Mouse (Mus musculus) embryonic facial prominence, embryonic 13.5 days (tissue): ENCODE measurements around the gene Pde6g. TPM values are rescaled to one million over a fixed set of nuclear protein-coding genes. Genes with fewer than 3 reads are reported as not detected.
A peak's percentile ranks its signal among the peaks of the same experiment; 100 is the strongest.
"Not testable (repeated sequence)": the region's sequence is repeated elsewhere in the genome, so short reads cannot be mapped to it uniquely, and the experiment has no call there.

Source experiments
- ATAC-seq: fragments of 200-750 bp; cut with Nextera tagmentation; 2 replicates; pipeline ENCODE4 v1.8.0; 2017; ENCODE audit warnings: low read depth; ENCODE audit not compliant: insufficient number of reproducible peaks, insufficient read depth, low FRiP score, low TSS enrichment
- H3K27ac ChIP-seq: fragments of 300-500 bp; sonication (generic); 2 replicates; pipeline ENCODE4 v1.5.1; 2015; ENCODE audit warnings: moderate library complexity, mild to moderate bottlenecking, inconsistent platforms
- H3K27me3 ChIP-seq: fragments of 300-500 bp; sonication (generic); 2 replicates; pipeline ENCODE4 v1.6.1; 2015; ENCODE audit warnings: mild to moderate bottlenecking, inconsistent platforms
- H3K36me3 ChIP-seq: fragments of 300-500 bp; sonication (generic); 2 replicates; pipeline ENCODE4 v1.6.1; 2015; ENCODE audit warnings: mild to moderate bottlenecking, inconsistent platforms
- H3K4me1 ChIP-seq: fragments of 300-500 bp; sonication (generic); 2 replicates; pipeline ENCODE4 v1.6.1; 2015; ENCODE audit warnings: inconsistent platforms
- H3K4me2 ChIP-seq: fragments of 300-500 bp; sonication (generic); 2 replicates; pipeline ENCODE4 v1.6.1; 2015; ENCODE audit warnings: moderate library complexity, mild to moderate bottlenecking, inconsistent platforms
- H3K4me3 ChIP-seq: fragments of 300-500 bp; sonication (generic); 2 replicates; pipeline ENCODE4 v1.5.1; 2015; ENCODE audit warnings: mild to moderate bottlenecking, inconsistent platforms
- H3K9ac ChIP-seq: fragments of 300-500 bp; sonication (generic); 2 replicates; pipeline ENCODE4 v1.6.1; 2015; ENCODE audit warnings: mild to moderate bottlenecking, inconsistent platforms
- H3K9me3 ChIP-seq: fragments of 300-500 bp; sonication (generic); 2 replicates; pipeline ENCODE4 v1.6.1; 2016; ENCODE audit warnings: inconsistent platforms
- WGBS: fragments of 180-500 bp; shearing (Covaris S2); methylation state at CpG from one replicate; pipeline ENCODE4 v1.1.7; 2015; ENCODE audit warnings: mixed read lengths; 5-methylcytosine and 5-hydroxymethylcytosine counted together
- polyA plus RNA-seq: library from polyadenylated mRNA; unstranded; fragments of >200 nt; fragmentation: Nextera tagmentation; extraction: Ambion mirVana; gene quantifications from 2 replicates; pipeline ENCODE4 v1.2.1, GENCODE M21; 2015

The Pde6g gene
- polyA plus RNA-seq, 1 experiment from 2014 or later = not detected

DNA sequence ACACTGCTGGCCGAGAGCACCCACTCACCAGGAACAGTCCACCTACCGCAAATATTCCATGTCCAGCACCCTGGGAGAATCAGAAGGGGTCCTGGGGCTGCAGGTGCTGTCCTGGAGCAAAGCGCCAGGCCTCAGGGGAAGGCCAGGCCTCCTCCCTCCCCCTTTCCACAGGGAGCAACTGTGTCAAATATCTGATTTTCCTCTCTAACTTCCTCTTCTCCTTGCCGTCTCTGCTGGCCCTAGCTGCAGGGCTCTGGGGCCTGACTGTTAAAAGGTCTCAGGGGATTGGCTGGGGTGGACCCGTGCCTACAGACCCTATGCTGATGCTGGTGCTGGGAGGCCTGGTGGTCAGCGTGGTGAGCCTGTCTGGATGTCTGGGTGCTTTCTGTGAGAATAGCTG lies 9.2 kb downstream of the Pde6g start:
- no peak for ATAC-seq
- Histone ChIP-seq H3K36me3 (no peaks in the 10 kb centered on the region), H3K4me2 (no peak overlapping the region), H3K4me1 (no peaks in the 10 kb centered on the region), H3K9ac (0 out of 2 replicates have a peak overlapping the region, but pooled peaks have one; percentile 22), H3K27ac (no peak overlapping the region), H3K9me3 (no peaks in the 10 kb centered on the region), H3K27me3 (no peaks in the 10 kb centered on the region), H3K4me3 (no peak overlapping the region)
- 59% methylated on average over 6 of the region's 6 CpGs for WGBS

DNA sequence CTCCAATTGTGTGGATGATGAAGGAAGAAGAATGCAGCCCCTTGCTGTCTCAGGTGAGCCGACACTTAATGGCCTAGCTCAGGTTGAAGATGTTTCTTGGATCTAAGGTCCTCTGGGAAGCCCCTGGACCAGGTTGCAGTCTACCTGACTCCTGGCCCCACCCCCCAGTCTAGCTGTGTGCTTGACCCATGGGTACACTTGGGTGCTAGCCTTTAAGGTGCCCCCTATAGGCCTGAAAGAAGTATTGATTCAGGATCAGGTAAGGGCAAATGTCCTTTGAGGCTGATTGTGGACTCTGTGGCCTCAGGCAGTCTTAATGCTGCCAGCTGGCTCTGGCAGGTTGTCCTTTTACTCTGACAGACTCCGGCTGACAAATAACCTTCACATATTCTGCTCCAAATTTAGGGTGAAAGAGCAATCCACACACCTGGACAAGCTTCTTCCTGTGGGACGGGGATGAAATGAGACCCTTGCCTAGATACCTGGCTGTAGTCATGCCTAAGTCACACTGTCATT lies 10.5 kb downstream of the Pde6g start:
- no peaks in the 10 kb centered on the region for H3K36me3 ChIP-seq
- no peaks in the 10 kb centered on the region for H3K27me3 ChIP-seq
- no peak for ATAC-seq
- H3K4me3 ChIP-seq = no peak overlapping the region
- no peak overlapping the region for H3K27ac ChIP-seq
- H3K4me1 ChIP-seq = no peaks in the 10 kb centered on the region
- H3K9me3 ChIP-seq = no peaks in the 10 kb centered on the region
- no peak overlapping the region for H3K4me2 ChIP-seq
- no peak overlapping the region for H3K9ac ChIP-seq
- 78% methylated on average over 3 of the region's 3 CpGs for WGBS

DNA sequence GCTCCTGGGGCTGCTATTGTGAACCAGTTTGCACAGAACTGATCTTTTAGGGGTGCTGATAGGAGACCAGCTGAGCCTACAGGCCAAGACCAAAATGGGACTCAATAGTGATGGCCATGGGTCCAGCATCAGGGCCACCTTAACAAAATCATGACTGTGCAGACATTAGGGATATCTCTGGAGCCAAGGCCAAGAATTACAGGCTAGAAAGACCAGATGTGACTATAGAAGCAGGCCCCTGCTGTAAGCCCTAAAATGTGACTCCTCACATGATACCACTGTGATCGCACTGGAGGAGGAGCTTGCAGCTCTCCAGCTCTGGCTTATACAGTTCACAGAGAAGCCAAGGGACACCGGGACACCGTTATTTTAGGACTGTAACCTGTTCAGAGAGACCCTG lies 11.0 kb downstream of the Pde6g start, which contains the start of gene Tspan10:
TSS of gene Tspan10 (plus strand) at position 301 of the 400 bp plus-strand sequence.
- Histone ChIP-seq H3K9ac (no peak within 1 kb of the TSS), H3K4me1 (no peaks in the 10 kb centered on the region), H3K4me3 (no peak within 1 kb of the TSS), H3K36me3 (no peaks in the 10 kb centered on the region), H3K27me3 (no peaks in the 10 kb centered on the region), H3K4me2 (no peak within 1 kb of the TSS), H3K27ac (no peak within 1 kb of the TSS), H3K9me3 (no peaks in the 10 kb centered on the region)
- no peak for ATAC-seq
- 89% methylated on average over 3 of the region's 3 CpGs for WGBS

DNA sequence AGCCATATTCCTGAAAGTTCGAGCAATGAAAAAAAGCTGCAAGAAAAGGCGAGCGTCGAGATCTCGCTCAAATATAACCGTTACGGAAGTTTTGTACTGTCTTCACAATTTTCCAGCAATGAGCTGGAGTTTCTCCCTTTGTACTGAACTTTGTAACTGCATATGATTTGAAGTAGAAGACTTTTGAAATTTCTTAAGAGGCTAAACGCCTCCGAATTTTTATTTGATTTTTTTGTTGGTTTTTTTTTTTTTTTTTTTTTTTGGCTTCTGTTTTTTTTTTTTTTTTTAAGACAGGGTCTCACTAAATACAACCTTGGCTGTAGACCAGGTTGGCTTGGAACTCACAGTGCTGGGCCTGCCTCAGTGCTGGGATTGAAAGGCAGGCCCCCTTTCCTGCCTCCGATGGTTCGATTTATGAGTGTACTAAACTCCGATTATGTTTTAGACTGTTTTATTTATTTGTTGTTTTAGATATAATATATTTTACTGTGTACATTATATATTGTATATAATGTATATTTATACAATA lies 15.4 kb downstream of the Pde6g start:
- Histone ChIP-seq H3K4me1 (peaks cover 12% of the 10 kb centered on the region), H3K9me3 (no peaks in the 10 kb centered on the region), H3K27me3 (no peaks in the 10 kb centered on the region), H3K27ac (peak overlapping the region; percentile 81), H3K4me3 (peak overlapping the region; percentile 99), H3K9ac (peak overlapping the region; percentile 98), H3K36me3 (peaks cover 22% of the 10 kb centered on the region), H3K4me2 (peak overlapping the region; percentile 89)
- 27% methylated on average over 12 of the region's 12 CpGs for WGBS
- ATAC-seq = no peak

DNA sequence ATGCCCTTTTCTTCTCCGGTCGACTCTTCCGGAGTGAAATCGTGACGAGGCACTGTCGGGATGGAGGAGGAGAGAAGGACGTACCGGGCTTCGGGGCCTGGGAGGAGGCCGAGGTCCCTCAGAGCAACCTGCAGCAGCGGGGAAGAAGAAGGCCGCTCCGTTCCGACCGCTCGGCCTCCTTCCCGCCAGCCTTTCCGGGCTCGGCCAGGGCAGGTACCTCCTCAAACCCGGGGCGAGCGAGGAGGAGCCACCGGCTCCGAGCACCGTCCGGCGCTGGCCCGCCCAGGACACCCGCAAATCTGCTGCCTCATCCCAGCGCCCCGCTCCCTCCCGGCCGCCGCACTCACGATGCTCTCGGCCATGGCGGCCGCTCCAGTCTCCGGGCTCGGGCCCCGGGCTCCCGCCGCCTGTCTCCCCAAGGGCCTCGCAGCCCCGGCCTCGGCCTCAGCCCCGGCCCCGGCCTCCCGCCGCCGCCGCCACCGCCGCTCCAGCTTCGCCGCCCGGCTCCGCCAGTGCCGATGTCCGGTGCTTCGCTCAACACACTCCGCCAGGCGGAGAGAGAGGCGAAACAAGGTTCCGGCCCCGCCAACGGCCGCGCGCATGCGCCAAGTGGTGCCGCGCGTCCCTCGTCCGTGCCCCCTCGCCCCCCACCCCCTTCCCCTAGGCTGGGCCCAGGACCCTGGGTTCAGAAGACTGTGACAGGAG lies 16.0 kb downstream of the Pde6g start, which contains the start of gene Nploc4:
TSS of gene Nploc4 (minus strand) at position 557 of the 705 bp plus-strand sequence.
- Histone ChIP-seq H3K27me3 (no peaks in the 10 kb centered on the region), H3K9me3 (no peaks in the 10 kb centered on the region), H3K4me3 (peak within 1 kb of the TSS; percentile 99), H3K27ac (peak within 1 kb of the TSS; percentile 81), H3K36me3 (peaks cover 28% of the 10 kb centered on the region), H3K4me2 (peak within 1 kb of the TSS; percentile 89), H3K4me1 (peaks cover 12% of the 10 kb centered on the region), H3K9ac (peak within 1 kb of the TSS; percentile 98)
- ATAC-seq = peak; percentile 84
- WGBS = under 1% methylated on average over 77 of the region's 77 CpGs

DNA sequence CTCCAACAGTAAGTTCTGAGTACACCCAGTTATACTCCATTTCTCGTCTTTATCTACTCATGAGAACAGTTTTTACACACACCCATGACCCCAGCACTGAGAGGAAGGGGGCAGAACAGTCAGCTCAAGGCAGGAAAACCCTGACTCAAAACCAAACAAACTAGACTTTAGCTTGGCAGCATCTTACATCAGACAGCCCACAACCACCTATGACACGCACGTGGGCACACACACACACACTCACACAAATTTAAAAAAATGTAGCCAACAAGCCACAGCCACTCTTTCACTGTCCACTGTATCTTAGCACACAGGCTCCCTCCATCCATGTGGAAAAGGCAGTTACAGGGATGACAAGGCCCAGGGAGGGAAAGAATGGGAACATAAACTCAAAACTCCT lies 26.6 kb downstream of the Pde6g start:
- 93% methylated on average over 3 of the region's 3 CpGs for WGBS

DNA sequence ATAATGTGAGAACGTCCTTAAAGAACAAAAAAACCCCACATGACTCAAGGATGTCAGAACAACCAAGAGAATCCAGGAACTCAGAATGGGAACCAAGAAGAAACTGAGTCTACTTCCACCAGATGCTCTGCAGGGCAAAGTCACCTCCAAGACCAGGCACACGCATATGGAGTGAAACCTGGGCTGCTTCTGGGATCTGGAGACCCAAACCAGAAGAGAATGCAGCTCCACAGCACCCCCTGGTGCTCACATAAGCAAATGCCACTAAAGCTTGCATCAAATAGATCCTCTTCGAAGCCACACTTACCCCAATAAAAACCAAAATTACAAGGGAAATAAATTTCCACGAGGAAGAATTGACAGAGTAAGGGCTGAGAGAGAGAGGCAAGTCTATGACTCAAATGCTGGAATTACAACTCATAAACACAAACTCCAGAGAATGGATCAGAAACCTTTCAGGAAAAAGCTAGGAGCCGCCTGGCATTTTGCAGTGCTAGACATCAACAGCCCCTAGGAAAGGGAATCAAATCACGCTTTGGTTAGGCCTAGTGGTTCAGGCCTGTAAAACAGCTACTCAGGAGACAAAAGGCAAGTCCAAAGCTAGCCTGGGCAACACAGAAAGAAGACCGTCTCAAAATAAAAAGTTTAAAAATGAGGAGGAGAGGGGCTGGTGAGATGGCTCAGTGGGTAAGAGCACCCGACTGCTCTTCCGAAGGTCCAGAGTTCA lies 29.6 kb downstream of the Pde6g start:
- Histone ChIP-seq H3K27me3 (no peaks in the 10 kb centered on the region), H3K9ac (no peak overlapping the region), H3K4me1 (no peaks in the 10 kb centered on the region), H3K4me2 (no peak overlapping the region), H3K27ac (no peak overlapping the region), H3K9me3 (no peaks in the 10 kb centered on the region), H3K36me3 (peaks cover 86% of the 10 kb centered on the region), H3K4me3 (no peak overlapping the region)
- ATAC-seq = no peak
- WGBS = 69% methylated on average over 9 of the region's 9 CpGs

More for the DNA sequence above, 26.6 kb downstream of the Pde6g start:
- Histone ChIP-seq H3K27me3 (no peaks in the 10 kb centered on the region), H3K36me3 (peaks cover 77% of the 10 kb centered on the region), H3K4me2 (no peak overlapping the region), H3K9ac (no peak overlapping the region), H3K4me1 (no peaks in the 10 kb centered on the region), H3K4me3 (no peak overlapping the region), H3K9me3 (no peaks in the 10 kb centered on the region), H3K27ac (no peak overlapping the region)
- no peak for ATAC-seq

DNA sequence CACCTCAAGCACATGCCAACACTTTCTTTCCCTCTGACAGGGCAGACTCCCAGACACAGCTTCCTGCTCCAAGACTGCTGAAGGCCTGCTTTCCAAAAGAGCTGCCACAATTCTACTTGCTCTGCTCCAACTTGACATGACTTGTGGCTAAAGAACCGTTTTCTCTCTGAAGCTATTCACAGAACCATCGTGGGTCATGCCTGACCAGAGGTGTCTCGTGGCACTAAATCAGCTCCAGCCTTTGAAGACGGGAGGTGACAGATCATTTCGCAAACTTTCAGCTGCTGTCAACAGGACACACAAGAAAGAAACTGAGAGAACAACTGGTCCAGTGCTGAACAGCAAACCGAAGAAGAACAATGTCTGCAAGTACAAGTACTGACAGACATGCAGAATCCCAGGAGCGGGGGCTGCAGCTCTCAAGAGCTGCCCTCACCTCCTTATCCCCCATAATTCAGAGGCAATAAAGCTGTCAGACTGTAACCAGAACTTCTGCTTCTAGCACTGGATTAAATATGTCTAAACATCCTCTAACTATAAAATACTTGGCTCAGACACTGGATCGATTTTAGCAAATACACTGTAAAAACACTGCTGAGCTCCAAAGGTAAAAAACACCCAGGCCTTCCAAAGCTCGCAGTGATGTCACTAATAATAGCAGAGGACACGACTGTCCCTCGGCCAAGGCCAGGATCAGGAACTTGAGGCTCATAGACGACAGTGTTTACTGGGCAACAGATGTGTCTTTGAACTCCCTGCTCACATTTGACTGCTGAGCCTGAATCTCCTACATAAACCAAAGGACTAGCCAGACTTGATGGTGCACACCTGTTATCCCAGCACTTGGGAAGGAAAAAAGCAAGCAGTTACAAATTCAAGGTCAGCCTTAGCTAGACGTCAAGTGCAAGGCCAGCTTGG lies 30.4 kb downstream of the Pde6g start:
- ATAC-seq = no peak

DNA sequence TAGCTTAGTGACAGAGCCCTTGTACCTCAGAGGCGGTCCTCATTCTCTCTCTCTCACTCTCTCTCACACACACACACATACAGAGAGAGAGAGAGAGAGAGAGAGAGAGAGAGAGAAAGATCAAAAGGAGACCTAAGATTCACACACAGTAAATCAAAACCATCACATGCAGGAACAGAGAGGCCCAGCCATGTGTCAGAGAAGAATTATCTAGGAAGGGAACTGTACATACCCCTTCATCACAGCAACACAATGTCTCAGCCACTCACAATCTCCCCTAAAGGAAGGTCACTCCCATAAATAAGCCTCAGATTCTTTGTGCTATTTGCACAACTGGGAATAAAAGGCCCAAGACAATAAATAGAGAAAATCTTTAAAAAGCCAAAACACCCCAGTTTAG lies 34.7 kb downstream of the Pde6g start:
- Histone ChIP-seq H3K36me3 (peaks cover 94% of the 10 kb centered on the region), H3K4me1 (no peaks in the 10 kb centered on the region), H3K4me3 (no peak overlapping the region), H3K27ac (no peak overlapping the region), H3K9ac (no peak overlapping the region), H3K9me3 (no peaks in the 10 kb centered on the region), H3K4me2 (no peak overlapping the region), H3K27me3 (no peaks in the 10 kb centered on the region)
- no peak for ATAC-seq
- WGBS = 88% methylated on average over 1 of the region's 1 CpGs

More for the DNA sequence above, 30.4 kb downstream of the Pde6g start:
- no peak overlapping the region for H3K4me3 ChIP-seq
- peaks cover 86% of the 10 kb centered on the region for H3K36me3 ChIP-seq
- 89% methylated on average over 13 of the region's 13 CpGs for WGBS
- no peak overlapping the region for H3K27ac ChIP-seq
- H3K4me1 ChIP-seq = no peaks in the 10 kb centered on the region
- no peaks in the 10 kb centered on the region for H3K9me3 ChIP-seq
- H3K27me3 ChIP-seq = no peaks in the 10 kb centered on the region
- no peak overlapping the region for H3K9ac ChIP-seq
- H3K4me2 ChIP-seq = no peak overlapping the region

DNA sequence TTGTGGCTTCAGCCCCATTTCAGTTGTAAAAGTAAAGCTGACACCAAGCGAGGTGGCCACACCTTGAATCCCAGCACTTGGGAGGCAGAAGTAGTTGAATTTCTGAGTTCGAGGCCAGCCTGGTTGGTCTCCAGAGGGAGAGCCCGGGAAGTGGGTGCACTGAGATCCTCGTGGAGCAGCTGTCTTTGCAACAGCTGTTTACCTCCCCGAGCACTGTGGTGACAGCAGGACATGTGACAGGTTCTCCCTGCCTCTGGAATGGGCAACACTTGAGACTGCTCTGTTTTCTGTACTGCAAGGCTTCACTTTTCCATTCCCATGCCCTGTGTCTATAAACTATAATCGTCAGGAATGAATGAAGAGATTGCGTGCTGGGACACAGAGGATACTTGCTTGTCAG lies 35.4 kb downstream of the Pde6g start:
- no peak for ATAC-seq
- Histone ChIP-seq H3K4me2 (no peak overlapping the region), H3K27me3 (no peaks in the 10 kb centered on the region), H3K9ac (no peak overlapping the region), H3K4me3 (no peak overlapping the region), H3K36me3 (peaks cover 93% of the 10 kb centered on the region), H3K9me3 (no peaks in the 10 kb centered on the region), H3K27ac (no peak overlapping the region), H3K4me1 (no peaks in the 10 kb centered on the region)
- 90% methylated on average over 7 of the region's 7 CpGs for WGBS

DNA sequence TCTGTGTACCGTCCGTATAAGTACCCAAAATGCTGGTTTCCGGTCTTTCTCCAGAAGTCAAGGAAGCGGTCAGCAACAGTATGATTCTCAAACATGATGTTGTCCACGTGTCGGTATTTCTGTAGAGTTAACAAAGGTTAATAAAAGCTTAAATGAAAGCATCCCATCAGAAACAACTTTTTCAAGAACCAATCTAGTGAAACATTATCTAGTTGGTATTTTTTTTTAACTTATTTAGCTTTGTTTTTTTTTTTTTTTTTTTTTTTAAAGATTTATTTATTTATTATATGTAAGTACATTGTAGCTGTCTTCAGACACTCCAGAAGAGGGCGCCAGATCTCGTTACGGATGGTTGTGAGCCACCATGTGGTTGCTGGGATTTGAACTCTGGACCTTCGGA lies 39.7 kb downstream of the Pde6g start:
- H3K36me3 ChIP-seq = peaks cover 94% of the 10 kb centered on the region
- H3K27ac ChIP-seq, H3K4me1 ChIP-seq, H3K4me3 ChIP-seq, H3K9ac ChIP-seq, H3K27me3 ChIP-seq, H3K9me3 ChIP-seq, H3K4me2 ChIP-seq, ATAC-seq: not testable (repeated sequence)
- 89% methylated on average over 9 of the region's 10 CpGs for WGBS
